Mouse (Mus musculus): ENCODE measurements at regions not wholly inside any gene's neighbourhood (a gene's known extent, or its start where the extent isn't known, plus 50 kb on each side); places are given as distances from the start of the nearest gene placed in this dataset.

- TF ChIP-seq POLR2A (IDR thresholded peaks at IDR 0.05; ENCODE audit: extremely low read depth, insufficient read depth, low read length): no peak
- no peak for TF ChIP-seq CTCF (IDR thresholded peaks at IDR 0.05; ENCODE audit: extremely low read depth, insufficient read depth, low read length)
Observed at GRCm38 (mm10) chr16:15083692-15084091, 177.3 kb downstream of the Efcab1 start.
